Mouse (Mus musculus) embryonic fibroblast, embryonic 13.5 days (primary cell): ENCODE measurements at regions not wholly inside any gene's neighbourhood (a gene's known extent, or its start where the extent isn't known, plus 50 kb on each side); places are given as distances from the start of the nearest gene placed in this dataset.

Experiments
- H3K27ac ChIP-seq: 2 replicates; pipeline ENCODE4 v1.5.1; 2012; ENCODE audit warnings: low read length, control low read depth, inconsistent platforms; ENCODE audit not compliant: insufficient read depth
- H3K4me1 ChIP-seq: 2 replicates; pipeline ENCODE4 v1.6.1; 2011; ENCODE audit warnings: low read length; ENCODE audit not compliant: control insufficient read depth, insufficient read depth
- H3K4me3 ChIP-seq: 2 replicates; pipeline ENCODE4 v1.5.1; 2011; ENCODE audit warnings: mild to moderate bottlenecking, control low read depth, low read length; ENCODE audit not compliant: insufficient read depth
- CTCF ChIP-seq: IDR thresholded peaks from 2 replicates; pipeline ENCODE4 v1.5.1; 2011; ENCODE audit warnings: mild to moderate bottlenecking, control low read depth, low read length, moderate library complexity, borderline replicate concordance; ENCODE audit not compliant: insufficient read depth
- POLR2A ChIP-seq: IDR thresholded peaks from 2 replicates; pipeline ENCODE4 v1.6.1; 2011; ENCODE audit warnings: low read depth, mild to moderate bottlenecking, control low read depth, low read length, moderate library complexity

DNA sequence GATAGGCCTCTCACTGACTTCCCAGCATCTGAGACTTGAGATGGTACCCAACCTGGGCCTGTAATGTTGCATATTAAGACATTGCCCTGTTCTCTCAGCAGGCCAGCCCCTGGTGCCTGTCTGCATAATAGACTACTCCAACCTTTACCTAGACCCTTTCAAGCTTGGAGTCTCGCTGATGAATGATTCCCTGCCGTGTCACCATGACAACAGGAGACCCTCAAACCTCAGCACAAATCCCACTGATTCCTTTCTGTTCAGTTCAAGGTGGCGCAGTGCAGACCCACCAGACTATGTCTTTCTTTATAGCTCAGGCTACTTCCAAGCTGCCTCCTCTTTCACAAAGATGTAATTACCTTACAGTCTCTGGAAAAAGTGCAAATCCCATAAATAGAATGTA lies 172.0 kb downstream of the Dcdc2c start:
- TF ChIP-seq POLR2A (no peak), CTCF (no peak)
- Histone ChIP-seq H3K4me1 (peaks cover 15% of the 10 kb centered on the region), H3K27ac (no peak overlapping the region)

DNA sequence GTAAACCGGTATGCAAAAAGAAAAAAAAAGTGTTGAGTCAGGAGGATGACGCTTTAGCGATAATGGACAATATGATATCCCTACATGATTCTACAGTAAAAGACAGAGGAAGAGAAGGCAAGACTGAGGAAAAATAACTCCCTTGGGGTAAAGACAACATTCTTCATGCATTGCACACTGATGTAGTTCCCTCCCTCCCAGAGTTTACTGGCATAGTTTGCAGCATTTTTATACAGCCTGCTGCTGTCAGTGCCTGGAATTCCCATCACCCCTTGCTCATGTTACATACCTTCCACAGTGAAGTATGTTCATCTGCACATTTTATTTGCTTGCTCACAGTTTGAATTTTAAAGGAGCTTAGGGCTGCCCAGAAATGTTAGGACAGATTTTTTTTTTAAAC lies 174.2 kb downstream of the Dcdc2c start:
- Histone ChIP-seq H3K27ac (peak overlapping the region; percentile 99), H3K4me3 (no peak overlapping the region), H3K4me1 (peaks cover 15% of the 10 kb centered on the region)
- no peak for TF ChIP-seq POLR2A
- TF ChIP-seq CTCF = no peak

More for the DNA sequence above, 172.0 kb downstream of the Dcdc2c start:
- no peak overlapping the region for H3K4me3 ChIP-seq

DNA sequence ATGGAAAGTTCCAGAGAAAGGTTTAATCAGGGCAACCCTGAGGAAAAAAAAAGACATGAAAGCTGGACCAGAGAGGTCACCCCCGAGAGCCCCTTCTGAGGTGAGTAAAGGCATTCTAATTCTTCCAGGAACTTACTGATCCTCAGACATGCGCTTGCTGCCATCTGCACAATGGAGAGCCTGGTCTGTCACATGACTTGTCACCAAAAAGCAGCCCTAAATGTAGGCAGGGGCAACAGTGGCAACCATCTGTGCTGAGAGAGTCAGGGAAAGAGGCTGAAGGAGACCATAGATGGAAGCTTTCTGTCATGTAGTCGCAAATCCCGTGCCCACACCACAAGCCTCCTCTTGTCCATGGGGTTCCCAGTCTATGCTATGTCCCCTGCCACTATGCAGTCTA lies 174.8 kb downstream of the Dcdc2c start:
- Histone ChIP-seq H3K27ac (peak overlapping the region; percentile 88), H3K4me3 (no peak overlapping the region), H3K4me1 (peaks cover 15% of the 10 kb centered on the region)
- TF ChIP-seq POLR2A (no peak), CTCF (no peak)

DNA sequence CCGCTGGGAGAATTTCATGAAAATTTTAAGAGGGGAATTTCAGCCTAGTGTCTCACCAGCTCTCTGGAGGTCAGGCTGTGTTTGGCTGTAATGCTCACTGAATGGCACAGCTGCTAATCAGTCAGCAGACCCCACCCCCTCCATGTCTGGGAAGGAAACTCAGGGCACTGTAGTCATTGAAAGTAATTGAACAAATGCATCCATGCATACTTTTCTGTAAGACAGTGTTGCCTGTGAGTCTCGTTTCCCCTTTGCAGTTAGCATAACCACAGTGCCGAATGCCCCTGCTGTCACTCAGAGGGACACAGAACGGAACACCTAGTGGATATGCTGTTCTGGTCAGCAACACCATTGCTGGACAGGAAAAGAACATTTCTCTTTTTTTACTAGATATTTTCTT lies 175.4 kb downstream of the Dcdc2c start:
- H3K4me1 ChIP-seq = peaks cover 15% of the 10 kb centered on the region
- TF ChIP-seq CTCF = no peak
- TF ChIP-seq POLR2A = no peak

DNA sequence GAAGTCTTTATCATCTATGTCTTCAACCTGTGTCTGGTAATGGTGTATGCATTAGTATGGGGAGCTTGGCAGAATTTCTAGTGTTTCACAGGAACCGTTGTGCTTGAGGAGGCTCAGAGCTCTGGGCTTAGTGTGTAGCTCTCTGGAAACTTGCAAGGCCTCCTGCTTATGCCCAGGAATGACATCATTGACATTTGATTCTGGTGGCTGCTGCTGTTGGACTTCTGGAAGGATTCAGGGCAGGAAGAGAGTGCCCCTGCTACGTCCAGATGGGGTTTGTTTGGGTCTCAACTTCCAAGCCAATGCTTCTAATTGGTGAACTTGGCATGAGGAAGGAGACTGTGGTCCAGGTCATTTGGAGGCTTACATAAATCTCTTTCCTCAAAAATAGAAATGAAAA lies 186.9 kb downstream of the Dcdc2c start:
- TF ChIP-seq CTCF (no peak), POLR2A (no peak)
- Histone ChIP-seq H3K4me3 (no peak overlapping the region), H3K4me1 (no peaks in the 10 kb centered on the region), H3K27ac (no peak overlapping the region)

More for the DNA sequence above, 175.4 kb downstream of the Dcdc2c start:
- Histone ChIP-seq H3K4me3 (no peak overlapping the region), H3K27ac (no peak overlapping the region)

DNA sequence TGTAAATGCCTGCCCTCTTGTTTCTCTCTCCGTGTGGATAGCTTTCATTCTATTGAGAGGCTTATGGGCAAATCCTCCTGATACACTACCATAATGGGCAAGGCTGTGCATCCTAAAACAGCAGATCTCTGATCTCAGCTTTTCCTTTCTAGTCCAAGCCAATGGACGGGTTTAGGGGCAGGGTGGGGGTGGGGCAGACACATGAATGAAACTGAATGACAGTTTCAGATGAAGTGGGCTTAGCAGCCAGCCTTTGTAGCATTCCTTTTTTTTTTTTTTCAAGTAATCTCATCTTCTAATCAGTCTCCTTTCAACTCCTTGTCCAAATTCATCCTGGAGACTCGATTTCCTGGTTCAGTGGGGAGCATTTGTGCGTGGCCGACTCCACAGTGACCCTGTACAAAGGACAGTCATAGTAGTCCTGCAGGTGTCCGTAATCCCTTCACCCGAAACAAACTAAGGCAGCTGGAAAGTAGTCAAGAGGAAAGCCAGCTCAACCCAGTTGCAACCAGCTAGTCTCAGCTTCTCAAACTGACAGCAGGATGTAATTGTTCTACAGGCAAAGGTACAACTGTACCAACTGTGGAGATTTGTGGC lies 193.4 kb downstream of the Dcdc2c start:
- TF ChIP-seq CTCF = no peak
- no peak for TF ChIP-seq POLR2A
- Histone ChIP-seq H3K4me1 (no peaks in the 10 kb centered on the region), H3K4me3 (no peak overlapping the region), H3K27ac (no peak overlapping the region)

DNA sequence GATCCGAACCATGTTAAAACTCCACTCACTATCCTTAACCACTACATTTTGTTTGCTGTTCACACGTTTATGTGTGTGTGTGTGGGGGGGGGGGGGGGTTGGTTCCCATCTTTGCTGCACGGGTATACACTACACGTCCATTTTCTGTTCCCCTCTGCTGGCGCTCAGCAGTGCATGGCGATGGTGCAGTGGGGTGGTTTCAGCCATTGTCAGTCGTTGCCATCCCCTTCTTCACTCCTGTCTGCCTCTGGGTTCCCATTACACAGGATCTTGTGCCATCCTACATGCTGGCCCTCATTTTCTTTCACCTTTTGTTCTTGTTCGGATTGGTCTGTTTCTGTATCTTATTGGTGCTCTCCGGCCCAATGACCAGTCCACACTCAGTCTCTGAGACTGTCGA lies 194.4 kb downstream of the Dcdc2c start:
- TF ChIP-seq CTCF = no peak
- no peak for TF ChIP-seq POLR2A
- H3K4me1 ChIP-seq = no peaks in the 10 kb centered on the region
- no peak overlapping the region for H3K4me3 ChIP-seq
- no peak overlapping the region for H3K27ac ChIP-seq

DNA sequence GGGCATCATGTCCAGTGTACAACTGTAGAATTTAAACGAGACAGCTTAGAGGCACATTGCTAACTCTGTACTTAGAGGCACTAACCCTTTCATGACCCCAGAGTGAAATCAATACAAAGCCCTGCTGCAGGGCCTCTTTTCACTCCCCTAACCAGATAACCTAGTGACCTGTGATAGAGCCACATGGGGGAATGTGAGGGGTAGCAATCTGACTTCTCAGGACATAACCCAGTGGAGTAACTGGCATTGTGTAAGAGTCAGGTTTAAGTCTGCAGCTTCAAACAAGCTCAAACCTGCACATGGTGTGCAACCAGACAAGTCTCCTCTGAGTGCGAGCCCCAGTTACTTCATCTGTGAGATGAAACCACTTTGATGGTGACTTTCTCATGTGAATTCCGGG lies 199.1 kb downstream of the Dcdc2c start:
- H3K27ac ChIP-seq = no peak overlapping the region
- TF ChIP-seq POLR2A (no peak), CTCF (no peak)
- no peaks in the 10 kb centered on the region for H3K4me1 ChIP-seq
- no peak overlapping the region for H3K4me3 ChIP-seq

DNA sequence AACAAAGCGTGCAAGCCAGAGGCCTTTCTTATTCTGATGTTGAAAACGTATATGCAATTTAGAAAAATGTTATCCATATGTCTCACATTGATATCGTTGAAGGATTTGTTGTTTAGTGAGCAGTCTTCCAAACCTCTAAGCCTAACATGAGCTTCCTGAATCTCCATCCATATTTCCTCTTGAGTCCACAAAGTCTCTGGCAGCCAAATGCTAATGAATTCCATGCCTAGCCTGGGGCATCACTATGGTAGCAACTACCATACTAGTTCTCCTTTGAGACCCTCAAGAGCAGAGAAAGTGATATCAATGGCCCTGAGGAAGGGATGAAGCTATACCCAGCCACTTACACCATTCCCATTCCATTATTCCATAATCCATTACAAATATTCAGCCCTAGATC lies 199.6 kb downstream of the Dcdc2c start:
- Histone ChIP-seq H3K4me1 (no peaks in the 10 kb centered on the region), H3K4me3 (no peak overlapping the region), H3K27ac (no peak overlapping the region)
- no peak for TF ChIP-seq POLR2A

DNA sequence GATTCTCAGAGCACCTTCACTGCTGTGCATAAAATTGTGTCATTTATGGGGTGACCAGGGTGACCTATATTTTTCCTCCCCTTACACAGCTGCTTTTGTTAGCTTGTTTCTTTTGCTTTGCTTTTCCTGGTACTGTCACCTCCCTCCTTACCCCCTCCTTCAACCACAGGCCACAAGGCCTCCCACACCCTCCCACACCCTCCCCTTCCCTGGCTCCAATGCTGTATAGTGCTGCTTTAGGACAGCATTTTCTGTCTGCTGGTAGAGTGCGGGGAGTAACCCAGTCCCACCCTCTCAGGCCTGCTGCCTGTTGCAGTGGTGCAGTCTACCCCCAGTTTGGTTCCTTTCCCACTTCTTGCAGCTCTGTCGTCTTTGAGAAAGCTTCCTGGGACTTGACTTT lies 209.5 kb downstream of the Dcdc2c start:
- no peak for TF ChIP-seq POLR2A
- TF ChIP-seq CTCF = no peak
- Histone ChIP-seq H3K4me1 (peaks cover 5% of the 10 kb centered on the region), H3K27ac (no peak overlapping the region)

DNA sequence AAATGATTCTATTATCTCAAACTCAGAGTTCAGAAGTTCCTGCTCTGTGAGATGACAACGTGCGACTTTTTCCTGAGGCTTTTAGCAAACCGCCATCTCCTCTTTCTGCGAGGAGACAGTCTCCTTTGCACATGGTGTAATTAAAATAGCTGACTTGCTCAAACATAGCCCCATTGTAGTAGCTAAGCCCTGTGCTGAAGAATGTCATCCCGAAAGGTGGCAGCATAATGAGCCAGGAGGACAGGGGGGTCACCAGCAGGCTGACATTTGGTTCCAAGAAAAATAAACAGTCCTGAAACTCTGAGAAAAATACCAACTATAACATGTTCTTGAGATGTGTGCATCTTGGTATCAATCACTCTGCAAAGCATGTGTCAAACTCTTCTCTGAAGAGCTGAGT lies 219.6 kb downstream of the Dcdc2c start:
- TF ChIP-seq POLR2A (no peak), CTCF (no peak)
- Histone ChIP-seq H3K4me3 (no peak overlapping the region), H3K4me1 (no peaks in the 10 kb centered on the region), H3K27ac (no peak overlapping the region)

More for the DNA sequence above, 209.5 kb downstream of the Dcdc2c start:
- no peak overlapping the region for H3K4me3 ChIP-seq
